22 mouse cellular contexts compared by ENCODE assay signal in genomic region chr1:30805688-30806285, GRCm38 (mm10).
"Had no signal": no experiment of that assay in that cellular context is flagged by ENCODE, and none has a peak within 500 bp of the region (broad histone marks: within the 10 kb centered on the region; RNA-seq: fewer than 3 reads in every experiment).

No protein-coding gene starts in this region.

- H3K9ac ChIP-seq: limb, embryonic 13.5 days; liver, embryonic 12.5 days; liver, embryonic 15.5 days; lung, embryonic 15.5 days; midbrain, embryonic 13.5 days; neural tube, embryonic 13.5 days; stomach, embryonic 15.5 days had no signal

- H3K9me3 ChIP-seq: limb, embryonic 13.5 days; liver, embryonic 12.5 days; liver, embryonic 15.5 days; lung, embryonic 15.5 days; megakaryocyte, embryonic 14.5 days; midbrain, embryonic 10.5 days; midbrain, embryonic 13.5 days; neural tube, embryonic 13.5 days; stomach, embryonic 15.5 days had no signal

- H3K4me2 ChIP-seq: limb, embryonic 13.5 days; liver, embryonic 12.5 days; liver, embryonic 15.5 days; lung, embryonic 15.5 days; midbrain, embryonic 13.5 days; neural tube, embryonic 13.5 days; stomach, embryonic 15.5 days had no signal

- ATAC-seq: liver, embryonic 12.5 days; midbrain, embryonic 13.5 days; midbrain, embryonic 16.5 days had no signal

- H3K4me1 ChIP-seq: limb, embryonic 13.5 days; liver, embryonic 12.5 days; liver, embryonic 15.5 days; lung, embryonic 15.5 days; midbrain, embryonic 10.5 days; midbrain, embryonic 13.5 days; neural tube, embryonic 13.5 days; stomach, embryonic 15.5 days had no signal

- H3K4me3 ChIP-seq: left cerebral cortex, adult 2 months; limb, embryonic 13.5 days; liver, embryonic 12.5 days; liver, embryonic 15.5 days; lung, embryonic 15.5 days; megakaryocyte, embryonic 14.5 days; midbrain, embryonic 10.5 days; midbrain, embryonic 13.5 days; myocyte; neural tube, embryonic 13.5 days; stomach, embryonic 15.5 days had no signal

- H3K27ac ChIP-seq: left cerebral cortex, adult 2 months; limb, embryonic 13.5 days; liver, embryonic 12.5 days; liver, embryonic 15.5 days; lung, embryonic 15.5 days; midbrain, embryonic 10.5 days; midbrain, embryonic 13.5 days; neural tube, embryonic 13.5 days; stomach, embryonic 15.5 days had no signal

- DNase-seq: kidney, adult 9 months; layer of hippocampus, postnatal 36 days; liver; lung, adult 18-20 months; lung, postnatal 10 days; lung, postnatal 36 days; retina, postnatal 1 day; right cerebral cortex, postnatal 25 days; spleen, adult 18-20 months; thymus, postnatal 25 days had no signal

- H3K27me3 ChIP-seq: limb, embryonic 13.5 days; liver, embryonic 12.5 days; liver, embryonic 15.5 days; lung, embryonic 15.5 days; megakaryocyte, embryonic 14.5 days; midbrain, embryonic 13.5 days; neural tube, embryonic 13.5 days; stomach, embryonic 15.5 days had no signal
